Mouse (Mus musculus): ENCODE data around the gene Olfr263. TPM values are rescaled to one million over a fixed set of nuclear protein-coding genes. Genes with fewer than 3 reads are reported as not detected.
"Not testable (repeated sequence)": the region's sequence is repeated elsewhere in the genome, so short reads cannot be mapped to it uniquely, and the experiment has no call there.

Gene Olfr263
- not detected in 2 replicates for polyA plus RNA-seq (2016; fragmentation: Nextera tagmentation; extraction: Ambion mirVana)

DNA sequence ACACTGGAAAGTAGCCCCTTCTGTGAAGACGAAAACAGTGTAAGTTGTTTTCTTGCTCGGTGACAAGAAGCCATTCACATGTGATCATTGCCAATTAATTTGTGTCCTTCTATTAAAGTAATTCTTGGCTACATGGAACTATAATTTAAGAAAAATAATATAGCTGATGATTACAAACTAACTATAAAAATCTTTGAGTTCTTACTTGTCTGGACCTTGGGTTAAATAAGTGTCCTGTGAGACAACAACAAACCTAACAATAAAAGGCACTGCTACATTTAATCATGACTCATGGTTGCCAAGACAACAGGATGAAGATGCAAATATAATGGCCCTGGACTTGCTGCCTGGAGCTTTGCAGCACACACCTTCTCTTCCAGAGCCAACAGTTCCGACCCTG lies at the start of gene Olfr263:
Gene Olfr263 (plus strand): TSS at position 301 of the 400 bp plus-strand sequence.
- H3K4me2 ChIP-seq (replicated peaks); H3K36me3 ChIP-seq; H3K27me3 ChIP-seq; H3K9me3 ChIP-seq; H3K27ac ChIP-seq; ATAC-seq (ENCODE audit: insufficient number of reproducible peaks, insufficient read depth, low FRiP score, low TSS enrichment); H3K9ac ChIP-seq; H3K4me1 ChIP-seq; H3K4me3 ChIP-seq: not testable (repeated sequence)
- 81% methylated on average over 3 of the region's 3 CpGs for WGBS

DNA sequence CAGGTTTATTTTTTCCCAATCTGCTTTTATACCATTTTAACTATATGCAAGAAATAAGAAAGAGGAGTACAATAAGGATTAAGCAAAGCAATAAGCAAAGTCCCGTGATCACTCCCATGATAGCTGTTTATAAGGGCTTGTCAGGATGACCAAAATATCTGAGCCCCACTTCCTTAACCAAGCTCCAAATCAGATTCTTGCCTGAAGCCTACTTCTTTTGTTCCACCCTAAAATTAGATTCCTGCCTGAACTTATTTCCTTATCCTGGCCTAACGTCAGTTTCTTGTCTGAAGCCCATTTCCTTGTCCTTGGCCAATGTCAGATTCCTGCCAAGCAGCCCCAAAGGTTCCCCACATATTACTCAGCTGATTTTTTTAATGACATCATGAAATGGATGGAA lies 46.8 kb upstream of the Olfr263 start:
- Histone ChIP-seq H3K27me3 (no peaks in the 10 kb centered on the region), H3K9ac (no peak overlapping the region), H3K4me1 (no peaks in the 10 kb centered on the region), H3K4me2 (replicated peaks) (no peak overlapping the region), H3K36me3 (no peaks in the 10 kb centered on the region), H3K4me3 (no peak overlapping the region), H3K27ac (no peak overlapping the region), H3K9me3 (no peaks in the 10 kb centered on the region)
- 72% methylated on average over 2 of the region's 2 CpGs for WGBS
- ATAC-seq (ENCODE audit: insufficient number of reproducible peaks, insufficient read depth, low FRiP score, low TSS enrichment), result no peak

DNA sequence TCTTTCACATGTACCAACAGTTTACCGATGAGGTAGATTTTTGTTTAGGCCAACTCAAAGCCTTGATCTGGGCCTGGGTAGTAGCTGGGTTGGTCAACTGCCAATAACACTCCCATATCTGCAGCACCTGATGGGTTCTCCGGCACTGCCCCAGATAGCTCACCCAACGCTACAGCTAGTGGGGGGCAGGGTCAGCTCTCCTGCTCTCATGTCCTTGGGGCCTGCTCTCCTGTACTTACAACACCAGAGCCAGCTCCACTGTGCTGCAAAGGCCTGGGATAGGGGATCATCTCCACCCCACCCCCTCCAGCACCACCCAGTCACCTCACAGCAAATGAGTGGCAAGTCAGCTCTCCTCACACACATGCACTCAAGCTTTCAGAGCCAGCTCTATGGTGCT lies 19.7 kb upstream of the Olfr263 start:
- no peak overlapping the region for H3K9ac ChIP-seq
- no peaks in the 10 kb centered on the region for H3K27me3 ChIP-seq
- no peak overlapping the region for H3K27ac ChIP-seq
- no peak for ATAC-seq (ENCODE audit: insufficient number of reproducible peaks, insufficient read depth, low FRiP score, low TSS enrichment)
- H3K4me3 ChIP-seq, result no peak overlapping the region
- no peak overlapping the region for H3K4me2 ChIP-seq (replicated peaks)
- H3K36me3 ChIP-seq, result no peaks in the 10 kb centered on the region
- 94% methylated on average over 3 of the region's 3 CpGs for WGBS
- H3K9me3 ChIP-seq, result no peaks in the 10 kb centered on the region
- H3K4me1 ChIP-seq, result no peaks in the 10 kb centered on the region

DNA sequence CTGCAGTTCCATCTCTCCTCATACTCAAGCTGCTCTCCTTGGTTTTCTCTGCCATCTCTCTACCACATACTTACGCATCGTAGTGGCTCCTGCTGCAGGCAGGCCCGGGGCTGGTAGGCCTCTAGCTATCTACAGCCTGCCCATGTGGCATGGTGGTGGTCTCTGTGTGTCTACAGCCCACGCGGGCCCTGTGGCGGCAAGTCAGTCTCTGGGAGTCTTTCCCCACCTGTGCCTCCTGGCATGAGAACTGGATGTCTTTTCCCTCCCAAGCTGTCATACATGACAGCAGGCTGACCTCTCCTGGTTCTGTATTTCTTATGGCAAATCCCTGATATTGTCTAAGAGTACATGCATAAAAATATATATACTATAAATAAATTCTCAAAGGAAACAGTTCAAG lies 19.0 kb upstream of the Olfr263 start:
- H3K36me3 ChIP-seq, result no peaks in the 10 kb centered on the region
- H3K9me3 ChIP-seq, result no peaks in the 10 kb centered on the region
- no peaks in the 10 kb centered on the region for H3K4me1 ChIP-seq
- no peak overlapping the region for H3K4me3 ChIP-seq
- WGBS, result 80% methylated on average over 6 of the region's 6 CpGs
- H3K9ac ChIP-seq, result no peak overlapping the region
- H3K4me2 ChIP-seq (replicated peaks), result no peak overlapping the region
- no peak overlapping the region for H3K27ac ChIP-seq
- H3K27me3 ChIP-seq, result no peaks in the 10 kb centered on the region
- no peak for ATAC-seq (ENCODE audit: insufficient number of reproducible peaks, insufficient read depth, low FRiP score, low TSS enrichment)

DNA sequence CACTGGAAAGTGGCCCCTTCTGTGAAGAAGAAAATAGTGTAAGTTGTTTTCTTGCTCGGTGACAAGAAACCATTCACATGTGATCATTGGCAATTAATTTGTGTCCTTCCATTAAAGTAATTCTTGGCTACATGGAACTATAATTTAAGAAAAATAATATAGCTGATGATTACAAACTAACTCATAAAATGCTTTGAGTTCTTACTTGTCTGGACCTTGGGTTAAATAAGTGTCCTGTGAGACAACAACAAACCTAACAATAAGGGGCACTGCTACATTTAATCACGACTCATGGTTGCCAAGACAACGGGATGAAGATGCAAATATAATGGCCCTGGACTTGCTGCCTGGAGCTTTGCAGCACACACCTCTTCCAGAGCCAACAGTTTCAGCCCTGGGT lies 18.3 kb upstream of the Olfr263 start, which contains the start of gene Olfr1369-ps1:
Gene Olfr1369-ps1 (plus strand): TSS at position 301 of the 400 bp plus-strand sequence.
- not testable (repeated sequence) for H3K36me3 ChIP-seq; ATAC-seq (ENCODE audit: insufficient number of reproducible peaks, insufficient read depth, low FRiP score, low TSS enrichment); H3K27ac ChIP-seq; H3K9me3 ChIP-seq; H3K4me2 ChIP-seq (replicated peaks); H3K27me3 ChIP-seq; H3K4me1 ChIP-seq; H3K4me3 ChIP-seq; H3K9ac ChIP-seq
- 81% methylated on average over 3 of the region's 3 CpGs for WGBS

DNA sequence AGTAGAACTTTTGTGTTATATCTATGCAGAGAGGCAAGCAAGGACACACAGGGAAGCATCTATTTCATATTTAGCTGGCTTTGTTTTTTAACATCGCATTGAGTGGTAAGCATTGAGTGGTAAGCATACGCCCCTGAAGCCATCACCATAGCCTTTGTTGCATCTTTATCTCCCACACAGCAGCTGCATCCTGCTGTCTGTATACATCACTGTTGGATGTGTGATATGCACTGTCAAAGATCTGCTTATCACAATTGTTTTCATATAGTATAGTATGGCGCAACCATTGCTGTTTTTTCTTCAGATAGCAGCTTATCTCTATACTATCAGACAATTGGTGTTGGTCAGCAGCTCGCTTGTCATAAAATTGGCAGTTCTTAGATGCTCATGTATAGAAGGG lies 15.3 kb upstream of the Olfr263 start:
- Histone ChIP-seq H3K36me3 (no peaks in the 10 kb centered on the region), H3K27me3 (no peaks in the 10 kb centered on the region), H3K27ac (no peak overlapping the region), H3K9me3 (no peaks in the 10 kb centered on the region), H3K9ac (no peak overlapping the region), H3K4me3 (no peak overlapping the region), H3K4me2 (replicated peaks) (no peak overlapping the region), H3K4me1 (no peaks in the 10 kb centered on the region)
- ATAC-seq (ENCODE audit: insufficient number of reproducible peaks, insufficient read depth, low FRiP score, low TSS enrichment), result no peak
- 86% methylated on average over 4 of the region's 4 CpGs for WGBS

DNA sequence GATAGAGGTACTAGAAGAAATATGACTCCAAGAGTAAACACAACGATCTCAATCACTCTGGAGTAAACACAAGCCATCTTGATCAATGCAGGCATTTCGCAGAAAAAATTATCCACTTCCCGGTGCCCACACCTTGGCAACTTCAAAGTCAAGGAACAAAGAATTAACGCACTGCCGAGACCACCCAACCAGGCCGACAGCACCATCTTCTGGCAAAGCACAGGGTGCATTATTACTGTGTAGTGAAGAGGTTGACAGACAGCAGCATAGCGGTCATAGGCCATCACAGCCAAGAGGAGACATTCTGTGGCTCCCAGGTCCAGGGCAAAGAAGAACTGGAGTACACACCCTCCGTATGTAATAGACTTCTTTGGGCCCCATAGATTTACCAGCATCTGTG lies 13.0 kb downstream of the Olfr263 start:
- ATAC-seq (ENCODE audit: insufficient number of reproducible peaks, insufficient read depth, low FRiP score, low TSS enrichment), result no peak
- H3K4me3 ChIP-seq, result no peak overlapping the region
- no peak overlapping the region for H3K27ac ChIP-seq
- no peak overlapping the region for H3K9ac ChIP-seq
- 44% methylated on average over 8 of the region's 8 CpGs for WGBS
- H3K4me2 ChIP-seq (replicated peaks), result no peak overlapping the region
- no peaks in the 10 kb centered on the region for H3K9me3 ChIP-seq
- no peaks in the 10 kb centered on the region for H3K4me1 ChIP-seq
- H3K27me3 ChIP-seq, result no peaks in the 10 kb centered on the region
- no peaks in the 10 kb centered on the region for H3K36me3 ChIP-seq

DNA sequence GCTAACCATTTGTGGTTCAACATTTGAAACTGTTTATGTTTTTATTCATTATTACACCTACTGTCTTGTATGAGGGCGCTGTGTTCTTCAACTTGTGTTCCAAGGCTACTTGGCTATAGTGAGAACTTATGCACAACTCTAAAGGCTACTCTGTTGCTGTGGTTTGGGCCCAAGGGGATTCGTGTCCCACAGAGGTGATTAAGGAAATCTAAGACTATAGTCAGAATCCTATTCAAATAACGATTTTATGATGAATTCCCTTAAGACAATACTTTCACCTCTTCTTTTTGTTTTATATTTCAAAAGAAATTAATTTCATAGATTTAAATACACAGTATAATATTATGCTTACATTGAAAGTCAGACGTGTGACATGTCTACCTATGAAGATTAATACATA lies 16.3 kb downstream of the Olfr263 start, which contains the start of gene Olfr1368:
Gene Olfr1368 (minus strand): TSS at position 101 of the 400 bp plus-strand sequence.
- H3K4me1 ChIP-seq, result no peaks in the 10 kb centered on the region
- ATAC-seq (ENCODE audit: insufficient number of reproducible peaks, insufficient read depth, low FRiP score, low TSS enrichment), result no peak
- H3K27me3 ChIP-seq, result no peaks in the 10 kb centered on the region
- H3K4me2 ChIP-seq (replicated peaks), result no peak within 1 kb of the TSS
- no peaks in the 10 kb centered on the region for H3K36me3 ChIP-seq
- no peaks in the 10 kb centered on the region for H3K9me3 ChIP-seq
- H3K9ac ChIP-seq, result no peak within 1 kb of the TSS
- 76% methylated on average over 4 of the region's 4 CpGs for WGBS
- no peak within 1 kb of the TSS for H3K27ac ChIP-seq
- H3K4me3 ChIP-seq, result no peak within 1 kb of the TSS

DNA sequence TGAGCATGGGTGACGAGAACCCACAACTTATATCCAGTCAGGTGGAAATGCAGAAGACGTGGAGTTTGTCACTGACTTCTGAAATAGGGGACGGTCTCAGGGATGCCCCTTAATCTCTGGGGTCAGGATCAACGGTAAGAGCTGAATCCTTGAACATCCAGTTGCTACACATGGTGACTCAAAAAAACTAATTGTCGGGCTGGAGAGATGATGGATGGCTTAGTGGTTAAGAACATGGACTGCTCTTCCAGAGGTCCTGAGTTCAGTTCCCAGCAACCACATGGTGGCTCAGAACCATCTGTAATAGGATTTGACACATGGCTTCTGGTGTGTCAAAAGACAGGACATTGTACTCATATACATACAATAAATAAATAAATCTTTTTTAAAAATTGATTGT lies 26.4 kb downstream of the Olfr263 start:
- no peak overlapping the region for H3K4me2 ChIP-seq (replicated peaks)
- H3K4me1 ChIP-seq, result no peaks in the 10 kb centered on the region; the same call in 1 of the 2 replicates
- H3K27me3 ChIP-seq, result no peaks in the 10 kb centered on the region
- H3K9ac ChIP-seq, result no peak overlapping the region
- WGBS, result 82% methylated on average over 5 of the region's 5 CpGs
- H3K36me3 ChIP-seq, result no peaks in the 10 kb centered on the region
- H3K27ac ChIP-seq, result no peak overlapping the region
- no peak for ATAC-seq (ENCODE audit: insufficient number of reproducible peaks, insufficient read depth, low FRiP score, low TSS enrichment)
- no peaks in the 10 kb centered on the region for H3K9me3 ChIP-seq
- H3K4me3 ChIP-seq, result no peak overlapping the region

DNA sequence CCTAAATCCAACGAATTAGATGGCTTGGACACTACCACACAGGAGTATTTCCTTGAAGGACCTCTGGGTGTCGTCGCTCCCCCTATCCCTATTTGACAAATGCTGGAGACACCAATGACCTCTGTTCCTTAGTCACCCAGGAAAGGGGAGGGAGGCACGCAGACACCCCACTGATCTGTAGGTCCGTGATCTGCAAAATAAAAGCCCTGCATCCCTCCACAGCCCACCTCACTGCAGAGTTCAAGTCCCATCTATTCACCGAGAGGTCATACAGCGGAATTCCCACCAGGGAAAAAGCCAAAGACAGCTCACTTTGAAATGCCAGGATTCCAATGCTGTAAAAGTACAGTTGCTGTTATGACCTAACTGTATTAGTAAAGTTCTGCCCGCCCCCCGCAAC lies 28.6 kb downstream of the Olfr263 start:
- no peaks in the 10 kb centered on the region for H3K27me3 ChIP-seq
- peak overlapping the region; percentile 76 for H3K4me2 ChIP-seq (replicated peaks)
- no peak overlapping the region for H3K27ac ChIP-seq
- no peak for ATAC-seq (ENCODE audit: insufficient number of reproducible peaks, insufficient read depth, low FRiP score, low TSS enrichment)
- H3K4me3 ChIP-seq, result peak overlapping the region; percentile 57
- H3K9ac ChIP-seq, result no peak overlapping the region
- 9% methylated on average over 9 of the region's 9 CpGs for WGBS
- no peaks in the 10 kb centered on the region for H3K36me3 ChIP-seq
- H3K9me3 ChIP-seq, result no peaks in the 10 kb centered on the region
- H3K4me1 ChIP-seq, result no peaks in the 10 kb centered on the region; the same call in 1 of the 2 replicates

DNA sequence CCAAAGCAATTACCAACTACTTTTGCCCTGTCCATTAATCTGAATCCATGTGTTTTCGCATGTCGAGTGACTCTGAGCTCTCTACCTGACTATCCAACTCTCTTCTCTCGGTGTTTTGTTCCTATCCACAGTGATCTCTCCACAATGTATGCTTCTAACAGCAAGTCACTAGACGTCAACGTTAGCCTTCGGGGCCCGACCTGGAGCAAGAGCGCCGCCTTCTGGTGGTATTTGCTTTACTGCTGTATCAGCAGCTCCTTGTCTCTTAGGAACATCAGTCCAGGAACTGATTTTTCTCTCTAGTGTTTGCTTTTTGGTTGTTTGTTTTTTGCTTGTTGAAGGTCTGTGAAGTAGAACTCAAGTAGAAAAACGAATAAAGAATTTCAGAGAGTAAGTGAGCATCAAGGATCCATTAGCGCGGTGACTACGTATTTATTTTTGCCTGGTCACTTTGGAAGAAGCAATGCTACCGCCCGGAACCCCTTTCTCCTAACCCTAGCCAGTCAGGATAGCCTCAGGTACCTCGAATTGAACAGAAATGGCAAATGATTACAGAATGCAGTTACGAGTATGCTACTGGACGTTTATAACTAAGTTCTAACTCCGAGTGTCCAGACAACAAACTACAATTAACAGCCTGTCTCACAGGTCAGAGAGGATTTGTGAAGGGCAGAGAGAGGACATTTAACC lies 29.5 kb downstream of the Olfr263 start:
- Histone ChIP-seq H3K27me3 (no peaks in the 10 kb centered on the region), H3K4me3 (peak overlapping the region; percentile 57), H3K36me3 (no peaks in the 10 kb centered on the region), H3K27ac (no peak overlapping the region), H3K9ac (peak overlapping the region; percentile 45; the same call in 1 of the 2 replicates), H3K9me3 (no peaks in the 10 kb centered on the region), H3K4me1 (no peaks in the 10 kb centered on the region; the same call in 1 of the 2 replicates), H3K4me2 (replicated peaks) (peak overlapping the region; percentile 76)
- WGBS, result under 1% methylated on average over 19 of the region's 19 CpGs
- ATAC-seq (ENCODE audit: insufficient number of reproducible peaks, insufficient read depth, low FRiP score, low TSS enrichment), result no peak

DNA sequence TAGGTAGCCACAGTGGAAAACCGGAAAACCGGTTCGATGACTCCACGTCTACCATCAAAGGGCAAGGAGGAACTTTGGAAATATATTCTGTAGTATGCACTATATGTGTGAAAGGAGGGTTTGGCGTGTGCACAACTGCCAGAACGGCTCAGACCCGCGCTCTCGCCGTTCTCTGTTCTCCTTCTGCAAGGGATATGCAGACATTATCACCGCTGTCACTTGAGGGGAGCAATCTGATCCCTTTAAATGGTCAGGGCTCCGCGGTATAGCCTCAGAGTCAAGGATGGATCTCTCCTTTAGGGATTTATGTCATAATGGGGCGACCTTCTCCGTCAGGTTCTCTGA lies 30.0 kb downstream of the Olfr263 start:
- Histone ChIP-seq H3K27ac (no peak overlapping the region), H3K9ac (peak overlapping the region; percentile 45; the same call in 1 of the 2 replicates), H3K4me3 (peak overlapping the region; percentile 57), H3K9me3 (no peaks in the 10 kb centered on the region), H3K27me3 (no peaks in the 10 kb centered on the region), H3K36me3 (no peaks in the 10 kb centered on the region), H3K4me1 (no peaks in the 10 kb centered on the region; the same call in 1 of the 2 replicates), H3K4me2 (replicated peaks) (peak overlapping the region; percentile 76)
- no peak for ATAC-seq (ENCODE audit: insufficient number of reproducible peaks, insufficient read depth, low FRiP score, low TSS enrichment)
- under 1% methylated on average over 15 of the region's 15 CpGs for WGBS

All from embryonic facial prominence, embryonic 12.5 days (tissue).